Mouse (Mus musculus) kidney, postnatal 0 days (tissue): ENCODE measurements around the gene Itgb6. TPM values are rescaled to one million over a fixed set of nuclear protein-coding genes. Genes with fewer than 3 reads are reported as not detected.

Source experiments
- ATAC-seq: fragments of 200-750 bp; cut with Nextera tagmentation; replicated peaks from 2 replicates; pipeline ENCODE4 v1.8.0; 2017; ENCODE audit warnings: low read depth, moderate number of reproducible peaks, moderate TSS enrichment, moderate library complexity; ENCODE audit not compliant: low FRiP score
- DNase-seq: peaks from one replicate; pipeline ENCODE4 v3.0.0-alpha.2; 2016; ENCODE audit warnings: low spot score
- H3K27ac ChIP-seq: fragments of 300-500 bp; sonication (generic); 2 replicates; pipeline ENCODE4 v1.5.1; 2014; ENCODE audit warnings: mild to moderate bottlenecking
- H3K27me3 ChIP-seq: fragments of 300-500 bp; sonication (generic); 2 replicates; pipeline ENCODE4 v1.6.1; 2014; ENCODE audit warnings: low read length, mixed read lengths; ENCODE audit not compliant: insufficient read depth
- H3K36me3 ChIP-seq: fragments of 300-500 bp; sonication (generic); 2 replicates; pipeline ENCODE4 v1.6.1; 2014; ENCODE audit warnings: low read length, mixed read lengths; ENCODE audit not compliant: insufficient read depth
- H3K4me1 ChIP-seq: fragments of 300-500 bp; sonication (generic); replicated peaks from 2 replicates; pipeline ENCODE4 v1.6.1; 2014; ENCODE audit warnings: antibody characterized with exemption, low read length, mixed read lengths; ENCODE audit not compliant: insufficient read depth
- H3K4me2 ChIP-seq: fragments of 300-500 bp; sonication (generic); 2 replicates; pipeline ENCODE4 v1.6.1; 2014; ENCODE audit warnings: mild to moderate bottlenecking, low read length, moderate library complexity, mixed read lengths
- H3K4me3 ChIP-seq: fragments of 300-500 bp; sonication (generic); replicated peaks from 2 replicates; pipeline ENCODE4 v1.5.1; 2014; ENCODE audit warnings: low read depth, low read length
- H3K9ac ChIP-seq: fragments of 300-500 bp; sonication (generic); 2 replicates; pipeline ENCODE4 v1.6.1; 2014; ENCODE audit warnings: low read depth, low read length
- H3K9me3 ChIP-seq: fragments of 300-500 bp; sonication (generic); replicated peaks from 2 replicates; pipeline ENCODE4 v1.6.1; 2016; ENCODE audit warnings: low read length, inconsistent platforms, mixed read lengths
- CTCF ChIP-seq: IDR thresholded peaks from 2 replicates; pipeline ENCODE4 v1.5.1; 2016; ENCODE audit warnings: antibody characterized with exemption, low read depth, mild to moderate bottlenecking, moderate library complexity
- WGBS: fragments of 180-500 bp; shearing (Covaris S2); extraction: QIAGEN DNeasy Blood & Tissue Kit; methylation state at CpG from one replicate; pipeline ENCODE4 v1.1.7; 2014; 5-methylcytosine and 5-hydroxymethylcytosine counted together
- polyA plus RNA-seq: library from polyadenylated mRNA; unstranded; fragments of >200 nt; fragmentation: Nextera tagmentation; extraction: Ambion mirVana; gene quantifications from 2 replicates; pipeline ENCODE4 v1.2.1, GENCODE M21; 2015

Gene Itgb6
- polyA plus RNA-seq, 1 experiment from 2014 or later: 28.8 TPM

GRCm38 (mm10) chr2:60714971-60715502 lies 7.4 kb downstream of the Itgb6 start:
- Histone ChIP-seq H3K4me2 (no peak overlapping the region), H3K36me3 (no peaks in the 10 kb centered on the region), H3K27ac (0 out of 2 replicates have a peak overlapping the region, but pooled peaks have one; percentile 60), H3K27me3 (no peaks in the 10 kb centered on the region), H3K4me3 (no peak overlapping the region), H3K9ac (no peak overlapping the region), H3K4me1 (peaks cover 19% of the 10 kb centered on the region; the same call in 1 of the 2 replicates), H3K9me3 (no peaks in the 10 kb centered on the region)
- 63% methylated on average over 8 of the region's 8 CpGs for WGBS
- ATAC-seq: no peak
- no peak for DNase-seq
- no peak for TF ChIP-seq CTCF

GRCm38 (mm10) chr2:60714475-60714874 lies 8.0 kb downstream of the Itgb6 start:
- H3K9ac ChIP-seq: no peak overlapping the region
- peak overlapping the region; percentile 60 for H3K27ac ChIP-seq
- 55% methylated on average over 7 of the region's 7 CpGs for WGBS
- H3K36me3 ChIP-seq: no peaks in the 10 kb centered on the region
- peaks cover 19% of the 10 kb centered on the region; the same call in 1 of the 2 replicates for H3K4me1 ChIP-seq
- H3K4me3 ChIP-seq: no peak overlapping the region
- H3K9me3 ChIP-seq: no peaks in the 10 kb centered on the region
- H3K4me2 ChIP-seq: no peak overlapping the region
- no peaks in the 10 kb centered on the region for H3K27me3 ChIP-seq
- ATAC-seq: no peak
- no peak for DNase-seq
- TF ChIP-seq CTCF: no peak

GRCm38 (mm10) chr2:60713857-60714256 lies 8.6 kb downstream of the Itgb6 start:
- peaks cover 19% of the 10 kb centered on the region; the same call in 1 of the 2 replicates for H3K4me1 ChIP-seq
- no peak overlapping the region for H3K9ac ChIP-seq
- no peaks in the 10 kb centered on the region for H3K36me3 ChIP-seq
- no peaks in the 10 kb centered on the region for H3K9me3 ChIP-seq
- peak overlapping the region; percentile 60; the same call in 1 of the 2 replicates for H3K27ac ChIP-seq
- H3K4me3 ChIP-seq: no peak overlapping the region
- 39% methylated on average over 8 of the region's 8 CpGs for WGBS
- H3K4me2 ChIP-seq: no peak overlapping the region
- ATAC-seq (peak; percentile 79), DNase-seq (peak; percentile 59)
- TF ChIP-seq CTCF: no peak
- H3K27me3 ChIP-seq: no peaks in the 10 kb centered on the region

GRCm38 (mm10) chr2:60712891-60713290 lies 9.6 kb downstream of the Itgb6 start:
- H3K4me2 ChIP-seq: no peak overlapping the region
- DNase-seq (no peak), ATAC-seq (no peak)
- WGBS: 71% methylated on average over 5 of the region's 5 CpGs
- H3K36me3 ChIP-seq: no peaks in the 10 kb centered on the region
- H3K27me3 ChIP-seq: no peaks in the 10 kb centered on the region
- no peak for TF ChIP-seq CTCF
- H3K4me3 ChIP-seq: no peak overlapping the region
- peaks cover 19% of the 10 kb centered on the region; the same call in 1 of the 2 replicates for H3K4me1 ChIP-seq
- no peak overlapping the region for H3K9ac ChIP-seq
- peak overlapping the region; percentile 42 for H3K27ac ChIP-seq
- no peaks in the 10 kb centered on the region for H3K9me3 ChIP-seq

- H3K4me2 ChIP-seq: no peak overlapping the region
- H3K27me3 ChIP-seq: no peaks in the 10 kb centered on the region
- H3K4me3 ChIP-seq: no peak overlapping the region
- no peak overlapping the region for H3K9ac ChIP-seq
- H3K36me3 ChIP-seq: no peaks in the 10 kb centered on the region
- H3K9me3 ChIP-seq: no peaks in the 10 kb centered on the region
- 50% methylated on average over 6 of the region's 6 CpGs for WGBS
- peaks cover 19% of the 10 kb centered on the region; the same call in 1 of the 2 replicates for H3K4me1 ChIP-seq
- TF ChIP-seq CTCF: no peak
- peak overlapping the region; percentile 58 for H3K27ac ChIP-seq
- DNase-seq (no peak), ATAC-seq (no peak)
Observed at GRCm38 (mm10) chr2:60712483-60712882, 10.0 kb downstream of the Itgb6 start.

GRCm38 (mm10) chr2:60711098-60711880 lies 11.2 kb downstream of the Itgb6 start:
- Histone ChIP-seq H3K9me3 (no peaks in the 10 kb centered on the region), H3K9ac (no peak overlapping the region), H3K27me3 (no peaks in the 10 kb centered on the region), H3K4me2 (no peak overlapping the region), H3K27ac (peak overlapping the region; percentile 58), H3K36me3 (no peaks in the 10 kb centered on the region), H3K4me3 (no peak overlapping the region), H3K4me1 (peaks cover 19% of the 10 kb centered on the region; the same call in 1 of the 2 replicates)
- ATAC-seq (no peak), DNase-seq (no peak)
- 69% methylated on average over 7 of the region's 7 CpGs for WGBS
- no peak for TF ChIP-seq CTCF
